Mouse (Mus musculus): ENCODE measurements at regions not wholly inside any gene's neighbourhood (a gene's known extent, or its start where the extent isn't known, plus 50 kb on each side); places are given as distances from the start of the nearest gene placed in this dataset.
A peak's percentile ranks its signal among the peaks of the same experiment; 100 is the strongest.
"Not testable (repeated sequence)": the region's sequence is repeated elsewhere in the genome, so short reads cannot be mapped to it uniquely, and the experiment has no call there.

- peak; percentile 60 for DNase-seq (ENCODE audit: low spot score)
These were observed 219.2 kb downstream of the Bcl11a start for GRCm38 (mm10) chr11:24296893-24297624.

DNA sequence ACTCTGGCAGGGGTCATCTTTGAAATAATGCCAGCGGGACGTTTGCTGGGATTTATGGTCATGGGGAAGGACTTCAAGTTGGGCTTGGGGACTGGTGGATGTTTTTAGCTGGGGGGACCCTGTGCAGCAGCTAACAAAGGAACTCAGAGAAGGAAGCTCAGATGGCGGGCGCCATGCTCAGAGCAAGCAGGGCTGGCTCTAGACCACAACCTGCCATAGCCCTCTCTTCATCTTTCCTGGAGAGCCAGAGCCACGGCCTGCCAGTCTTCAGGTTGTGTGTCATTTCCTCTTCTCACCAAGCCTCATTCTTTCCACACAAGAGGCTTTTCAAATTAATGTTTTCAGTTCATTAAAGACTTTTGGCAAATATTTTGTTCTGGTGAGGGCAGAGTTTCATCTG is 219.9 kb downstream of the Bcl11a start:
- DNase-seq (ENCODE audit: low spot score): no peak

DNA sequence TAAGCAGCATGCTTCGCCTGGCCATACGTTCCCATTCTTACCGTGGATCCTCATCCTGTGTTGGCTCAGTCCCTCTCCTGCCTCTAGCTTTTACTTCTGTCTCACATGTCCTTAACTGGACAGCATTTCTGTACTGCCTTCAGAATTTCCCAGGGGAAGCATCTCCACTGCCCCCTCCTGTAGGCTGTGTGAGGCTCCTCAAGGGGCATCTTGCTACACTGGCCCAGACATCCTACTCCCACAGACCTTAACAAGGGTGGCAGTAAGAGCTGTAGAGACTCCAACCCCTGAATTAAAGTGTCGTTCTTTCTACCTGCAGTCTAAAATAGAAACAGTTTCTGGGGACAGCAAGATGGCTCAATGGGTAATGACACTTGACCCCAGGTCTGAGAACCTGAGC is 222.5 kb downstream of the Bcl11a start:
- DNase-seq (ENCODE audit: low spot score): no peak

DNA sequence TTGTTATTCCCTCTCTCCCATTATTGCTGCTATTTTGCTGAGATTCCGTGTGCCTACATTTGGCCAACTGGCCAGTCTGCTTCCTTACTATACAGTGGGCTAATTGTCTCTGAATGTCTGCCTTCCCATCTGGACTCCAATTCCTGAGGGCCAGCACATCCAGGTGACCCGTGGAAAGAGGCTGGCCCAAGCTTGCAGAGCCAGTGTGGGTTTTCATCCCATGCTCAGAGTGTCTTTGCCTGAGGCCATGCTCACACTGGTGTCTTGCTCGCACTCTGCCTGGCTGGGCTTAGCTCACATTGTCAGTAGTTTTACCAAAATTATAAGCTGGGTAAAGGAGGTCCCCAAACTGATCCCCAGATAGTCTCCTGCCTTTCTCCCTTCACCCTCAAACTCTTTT is 223.3 kb downstream of the Bcl11a start:
- DNase-seq (ENCODE audit: low spot score): no peak

- peak; percentile 85 for DNase-seq (ENCODE audit: low spot score)
These were observed 227.3 kb downstream of the Bcl11a start for GRCm38 (mm10) chr11:24305145-24305553.

- DNase-seq (ENCODE audit: low spot score): peak; percentile 60
These were observed 227.8 kb downstream of the Bcl11a start for GRCm38 (mm10) chr11:24305691-24306090.

DNA sequence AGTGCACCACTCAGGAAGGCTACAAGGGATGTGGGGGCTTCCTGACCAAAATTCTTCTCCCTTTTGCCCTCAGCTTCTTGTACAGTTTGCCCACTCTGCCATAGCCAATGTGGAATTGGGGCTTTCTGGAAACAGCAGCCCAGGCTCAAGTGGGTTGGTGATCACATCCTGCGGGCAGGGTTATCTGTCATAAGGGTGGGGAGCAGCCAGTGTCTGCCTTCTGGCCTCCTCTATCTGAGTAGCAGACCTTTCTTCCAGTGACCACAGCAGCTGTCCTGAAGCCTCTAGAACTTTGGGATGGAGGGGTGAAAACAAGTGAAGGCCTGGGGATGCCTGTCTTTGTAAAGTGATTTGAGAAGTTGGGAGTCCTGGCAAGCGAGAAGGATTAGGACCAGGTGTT is 228.2 kb downstream of the Bcl11a start:
- DNase-seq (ENCODE audit: low spot score): no peak

DNA sequence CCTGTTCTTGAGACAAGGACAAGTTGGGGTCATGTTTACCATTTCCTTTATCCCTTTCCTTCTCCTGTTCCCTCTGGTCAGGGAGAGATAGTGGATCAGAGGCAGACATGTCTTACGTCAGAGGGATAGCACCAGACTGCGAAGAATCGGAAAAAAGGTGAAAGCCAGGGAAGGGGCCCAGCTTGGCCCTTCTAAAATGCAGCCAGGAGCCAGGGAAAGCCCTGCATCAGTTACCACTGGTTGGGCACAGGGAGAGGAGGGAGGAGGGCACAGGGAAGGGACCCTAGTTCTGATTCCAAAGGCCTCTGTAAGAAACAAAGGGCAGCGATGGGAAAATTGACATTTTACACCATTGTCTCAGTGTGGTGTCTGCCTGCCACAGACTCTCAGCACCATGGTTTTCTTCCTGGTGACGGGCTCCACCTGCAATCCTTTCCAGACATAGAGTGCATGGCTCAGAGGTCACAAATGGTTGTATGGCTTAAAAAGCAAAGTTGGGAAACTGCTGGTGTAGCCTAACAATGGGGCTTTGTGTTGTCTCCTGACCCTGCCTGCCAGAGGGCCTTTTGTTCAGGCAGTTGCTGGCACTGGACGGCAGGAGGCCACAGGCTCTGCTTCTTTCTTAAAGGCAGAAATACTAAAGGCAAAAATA is 229.9 kb downstream of the Bcl11a start:
- peak; percentile 78 for DNase-seq (ENCODE audit: low spot score)

GRCm38 (mm10) chr11:24308253-24308633 is 230.4 kb downstream of the Bcl11a start:
- no peak for DNase-seq (ENCODE audit: low spot score)

GRCm38 (mm10) chr11:24314046-24314445 is 236.2 kb downstream of the Bcl11a start:
- DNase-seq (ENCODE audit: low spot score): no peak

GRCm38 (mm10) chr11:24315582-24315981 is 237.7 kb downstream of the Bcl11a start:
- no peak for DNase-seq (ENCODE audit: low spot score)

GRCm38 (mm10) chr11:24316198-24316597 is 238.3 kb downstream of the Bcl11a start:
- DNase-seq (ENCODE audit: low spot score): no peak

DNA sequence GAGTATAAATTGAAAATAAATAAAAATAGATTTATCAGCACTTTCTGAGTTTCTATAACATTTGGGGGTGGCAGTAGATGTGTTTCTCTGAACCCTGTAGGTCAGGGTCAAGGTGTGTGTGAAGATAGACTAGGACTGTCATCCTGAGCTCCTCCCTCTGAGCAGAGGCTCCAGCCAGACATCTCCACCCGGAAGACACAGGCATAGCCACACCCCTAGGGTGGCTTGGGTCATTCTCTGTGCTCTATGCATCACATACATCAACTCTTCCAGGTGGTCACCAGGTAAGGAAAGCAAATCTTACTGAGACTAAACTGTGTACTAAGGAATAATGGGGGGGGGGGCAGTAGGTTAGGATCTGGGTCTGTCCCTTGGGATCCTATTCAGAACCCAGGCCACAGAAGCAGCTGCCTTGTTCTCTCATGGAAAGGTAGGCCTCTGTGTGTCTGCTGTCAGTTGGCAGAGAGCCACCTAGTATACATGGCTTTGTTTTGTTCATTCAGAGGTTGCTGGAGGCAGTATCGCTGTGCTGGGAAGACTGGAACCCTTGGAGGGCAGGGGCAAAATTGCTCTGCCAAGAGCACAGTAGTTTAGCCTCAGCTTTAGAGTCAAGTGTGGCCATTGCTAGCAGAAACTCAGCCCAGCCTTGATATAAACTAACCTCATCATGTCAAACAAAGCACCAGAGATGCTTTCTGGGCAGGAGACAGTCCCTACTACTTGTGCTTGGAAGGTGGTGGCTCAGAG is 240.3 kb downstream of the Bcl11a start:
- no peak for DNase-seq (ENCODE audit: low spot score)

DNA sequence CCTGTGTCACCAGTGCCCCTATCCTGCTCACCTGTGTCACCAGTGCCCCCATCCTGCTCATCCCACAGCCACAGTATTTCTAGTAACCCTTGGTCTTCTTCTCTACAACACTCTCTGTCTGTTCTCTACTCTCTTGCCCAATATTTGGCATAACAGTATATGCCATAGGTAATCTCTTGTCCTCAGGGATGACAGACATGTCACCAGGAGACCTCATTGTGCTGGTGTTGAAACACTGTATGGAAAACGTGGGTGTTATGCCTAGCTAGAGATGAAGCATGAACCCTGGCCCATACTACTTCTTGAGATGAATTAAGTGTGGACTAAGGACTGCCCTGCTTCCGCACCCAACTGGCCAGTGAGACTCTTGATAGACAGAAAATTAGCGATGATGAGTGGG is 241.4 kb downstream of the Bcl11a start:
- DNase-seq (ENCODE audit: low spot score): no peak

DNA sequence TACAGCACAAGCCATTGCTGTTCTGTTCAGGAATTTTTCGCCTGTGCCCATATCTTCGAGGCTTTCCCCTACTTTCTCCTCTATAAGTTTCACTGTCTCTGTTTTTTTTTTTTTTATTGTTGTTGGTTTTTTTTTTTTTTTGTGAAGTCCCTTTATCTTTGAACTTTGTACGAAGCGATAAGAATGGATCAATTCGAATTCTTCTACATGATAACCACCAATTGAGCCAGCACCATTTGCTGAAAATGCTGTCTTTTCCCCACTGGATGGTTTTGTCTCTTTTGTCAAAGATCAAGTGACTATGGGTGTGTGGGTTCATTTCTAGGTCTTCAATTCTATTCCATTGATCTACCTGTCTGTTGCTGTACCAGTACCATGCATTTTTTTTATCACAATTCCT is 244.6 kb downstream of the Bcl11a start:
- not testable (repeated sequence) for DNase-seq (ENCODE audit: low spot score)

DNA sequence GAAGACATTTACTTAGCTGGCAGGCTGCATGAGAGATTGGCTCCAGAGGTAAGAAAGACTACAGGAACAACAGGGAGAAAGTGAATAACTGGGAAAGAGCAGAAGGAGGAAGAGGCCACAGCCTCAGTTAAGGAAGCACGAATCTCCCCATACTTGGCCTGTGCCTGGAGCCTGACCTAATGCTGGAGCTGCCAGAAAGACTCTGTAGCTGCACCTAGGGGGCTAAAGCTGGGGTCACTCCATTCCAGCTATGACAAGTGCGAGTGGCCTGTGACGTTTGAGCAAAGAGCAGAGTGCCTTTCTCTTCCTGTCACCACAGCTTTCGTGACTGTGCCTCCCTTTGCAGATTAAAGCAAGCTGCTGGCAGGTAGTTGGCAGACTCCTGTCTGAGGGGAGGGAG is 250.6 kb downstream of the Bcl11a start:
- DNase-seq (ENCODE audit: low spot score): no peak

- DNase-seq (ENCODE audit: low spot score): no peak
These were observed 252.7 kb downstream of the Bcl11a start for GRCm38 (mm10) chr11:24330366-24331124.

DNA sequence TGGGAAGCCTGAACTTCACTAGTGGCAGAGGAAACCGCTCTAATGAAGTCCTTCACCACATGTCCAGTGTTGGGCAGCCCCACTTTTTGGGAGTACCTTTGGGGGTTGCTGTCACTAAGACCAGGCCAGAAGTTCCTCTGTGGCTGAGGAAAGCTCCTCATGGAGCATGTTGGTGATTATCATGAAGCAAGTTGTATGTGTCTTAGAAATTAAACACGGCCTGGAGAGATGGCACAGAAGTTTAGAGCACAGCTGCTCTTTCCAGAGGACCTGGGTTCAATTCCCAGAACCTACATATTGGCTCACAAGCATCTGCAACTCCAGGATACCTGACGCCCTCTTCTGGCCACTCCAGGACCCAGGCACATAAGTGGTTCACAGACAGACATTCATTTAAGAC is 254.4 kb downstream of the Bcl11a start:
- DNase-seq (ENCODE audit: low spot score): no peak

- DNase-seq (ENCODE audit: low spot score): no peak
These were observed 255.3 kb downstream of the Bcl11a start for GRCm38 (mm10) chr11:24333111-24333510.

DNA sequence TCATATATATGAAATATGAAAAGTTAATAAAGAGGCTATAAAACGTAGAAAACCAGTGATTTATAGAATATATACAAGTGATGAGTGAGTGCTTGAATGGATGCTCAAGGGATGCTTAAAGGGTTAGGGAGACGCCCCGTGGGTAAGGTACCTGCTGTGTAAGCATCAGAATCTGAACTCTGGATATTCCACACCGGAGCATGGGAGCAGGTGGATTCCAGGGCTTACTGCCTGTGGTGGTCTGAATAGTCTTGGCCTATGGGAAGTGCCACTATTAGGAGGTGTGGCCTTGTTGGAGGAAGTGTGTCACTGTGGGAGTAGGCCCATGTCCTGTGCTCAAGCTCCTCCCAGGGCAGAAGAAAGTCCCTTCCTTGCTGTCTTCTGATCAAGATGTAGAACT is 257.4 kb downstream of the Bcl11a start:
- DNase-seq (ENCODE audit: low spot score): no peak

DNA sequence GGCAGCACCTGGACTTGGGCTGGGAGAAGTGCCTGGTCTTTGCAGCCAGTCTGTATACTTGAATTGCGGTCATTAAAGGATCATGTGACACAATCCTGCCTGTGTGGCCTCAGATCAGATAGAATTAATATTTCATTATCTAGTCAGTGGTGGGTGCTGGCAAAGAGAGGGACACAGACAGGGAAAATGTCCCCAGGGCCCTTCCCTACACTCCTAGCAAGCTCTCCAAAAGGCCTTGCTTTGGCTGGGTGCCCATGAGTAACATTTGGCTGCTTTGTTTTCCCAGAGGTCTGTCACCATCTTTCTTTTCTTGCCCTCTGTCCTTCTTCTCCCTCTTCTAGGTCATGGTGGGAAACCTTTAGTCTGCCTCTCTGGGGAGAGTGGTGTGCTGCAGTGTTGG is 260.3 kb downstream of the Bcl11a start:
- DNase-seq (ENCODE audit: low spot score): no peak

GRCm38 (mm10) chr11:24339061-24339460 is 261.2 kb downstream of the Bcl11a start:
- no peak for DNase-seq (ENCODE audit: low spot score)
